Mouse (Mus musculus) bone marrow macrophage, adult 2 months (primary cell): Measurements from ENCODE around the gene Immp2l. TPM values are rescaled to one million over a fixed set of nuclear protein-coding genes. Genes with fewer than 3 reads are reported as not detected.

Source experiments
- H3K27ac ChIP-seq: 2 replicates; pipeline ENCODE4 v1.5.1; 2012; ENCODE audit warnings: low read depth, low read length; ENCODE audit not compliant: insufficient read depth
- H3K4me1 ChIP-seq: 2 replicates; pipeline ENCODE4 v1.6.1; 2012; ENCODE audit warnings: low read length; ENCODE audit not compliant: control insufficient read depth, insufficient read depth
- H3K4me3 ChIP-seq: 2 replicates; pipeline ENCODE4 v1.5.1; 2012; ENCODE audit warnings: mild to moderate bottlenecking, low read length, moderate library complexity; ENCODE audit not compliant: insufficient read depth
- CTCF ChIP-seq: IDR thresholded peaks from 2 replicates; pipeline ENCODE4 v1.5.1; 2012; ENCODE audit warnings: low read depth, mild to moderate bottlenecking, low read length, moderate library complexity
- POLR2A ChIP-seq: IDR thresholded peaks from 2 replicates; pipeline ENCODE4 v1.6.1; 2012; ENCODE audit warnings: mild to moderate bottlenecking, low read depth, low read length, borderline replicate concordance
- polyA plus RNA-seq: library from polyadenylated mRNA; stranded (reverse); fragments of >200 nt; gene quantifications from 2 replicates; pipeline ENCODE4 v1.2.4, GENCODE M21; 2012; ENCODE audit not compliant: missing spikeins, insufficient read depth, insufficient read length

The Immp2l gene
- polyA plus RNA-seq, 1 experiment, result 2.3 TPM

DNA sequence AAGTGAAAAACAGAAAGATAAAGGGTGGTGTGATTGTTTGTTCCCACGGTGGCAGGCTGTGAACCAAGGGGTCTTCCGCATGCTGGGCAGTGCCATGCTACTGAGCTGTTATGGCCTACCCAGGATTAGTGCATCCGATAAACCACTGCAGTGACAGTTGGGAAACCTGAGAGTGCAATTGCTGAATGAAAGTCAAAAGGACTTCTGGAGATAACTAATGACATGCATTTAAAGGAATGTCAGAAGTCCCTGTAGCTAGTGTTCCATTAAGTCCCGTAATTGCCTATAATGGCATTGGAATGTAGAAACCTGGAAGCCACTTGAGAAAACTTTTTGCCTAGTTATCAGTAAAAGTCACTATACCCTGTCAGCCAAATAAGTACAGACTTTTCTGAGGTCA, 135.7 kb downstream of the Immp2l start:
- Histone ChIP-seq H3K27ac (no peak overlapping the region), H3K4me3 (no peak overlapping the region), H3K4me1 (no peaks in the 10 kb centered on the region)
- TF ChIP-seq CTCF (no peak), POLR2A (no peak)

DNA sequence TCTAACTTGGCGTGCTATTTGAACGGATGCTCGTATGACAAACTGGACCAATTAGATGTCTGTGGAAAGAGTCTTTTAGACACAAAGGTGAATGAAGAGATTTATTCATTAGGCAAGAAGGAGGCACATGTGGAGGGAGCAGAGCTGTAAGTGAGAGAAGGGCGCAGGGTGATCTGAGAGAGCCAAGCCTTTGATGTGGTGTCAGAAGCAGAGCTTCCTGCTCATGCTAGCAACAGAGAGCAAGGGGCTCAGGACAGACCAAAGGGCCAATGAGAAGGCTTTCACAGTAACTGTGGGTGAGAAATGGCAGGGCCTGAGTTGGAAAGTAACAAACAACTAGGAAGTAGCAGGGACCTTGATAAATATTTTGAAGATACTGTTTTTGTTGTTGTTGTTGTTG, 143.9 kb downstream of the Immp2l start:
- Histone ChIP-seq H3K4me1 (no peaks in the 10 kb centered on the region), H3K4me3 (no peak overlapping the region), H3K27ac (no peak overlapping the region)
- TF ChIP-seq CTCF (no peak), POLR2A (no peak)

DNA sequence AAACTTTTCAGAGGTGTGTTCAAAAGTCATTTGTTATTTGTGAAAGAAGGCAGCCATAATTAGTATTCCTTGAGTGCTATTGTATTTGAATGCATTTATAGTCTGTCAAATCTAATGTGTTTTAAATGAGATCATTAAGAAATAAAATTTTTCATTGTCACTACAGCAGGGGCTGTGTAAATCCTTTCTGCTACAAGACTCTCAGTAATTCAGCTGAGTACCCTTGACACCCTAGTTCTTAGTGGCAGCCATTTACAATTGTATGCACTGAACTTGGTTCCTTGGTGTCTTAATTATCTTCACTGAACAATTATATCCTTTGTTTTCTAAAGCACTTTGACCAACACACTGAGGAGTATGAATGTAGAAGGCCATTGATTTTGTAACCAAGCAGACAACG, 146.2 kb downstream of the Immp2l start:
- no peak for TF ChIP-seq POLR2A
- no peak for TF ChIP-seq CTCF
- no peak overlapping the region for H3K27ac ChIP-seq
- H3K4me3 ChIP-seq, result no peak overlapping the region
- H3K4me1 ChIP-seq, result no peaks in the 10 kb centered on the region

DNA sequence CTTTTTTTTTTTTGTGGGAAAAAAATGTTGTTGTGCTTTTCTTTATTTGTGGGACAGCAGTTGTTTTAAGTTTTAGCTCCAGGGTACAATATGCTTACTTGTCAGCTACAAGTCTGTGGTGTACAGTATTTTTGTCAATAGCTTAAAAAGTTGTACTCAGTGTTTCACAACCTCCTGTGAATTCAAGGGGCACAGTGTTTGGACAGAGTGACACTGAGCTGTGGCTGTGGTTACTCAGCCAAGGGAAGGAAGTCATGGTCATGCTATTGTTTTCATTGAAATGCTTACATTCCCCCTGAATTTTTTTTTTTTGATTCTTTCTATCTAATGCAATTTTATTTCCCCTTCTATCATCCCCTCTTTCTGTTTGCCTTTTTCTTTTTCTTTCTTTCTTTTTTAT, 159.0 kb downstream of the Immp2l start:
- TF ChIP-seq POLR2A, result no peak
- no peak for TF ChIP-seq CTCF
- H3K4me3 ChIP-seq, result no peak overlapping the region

DNA sequence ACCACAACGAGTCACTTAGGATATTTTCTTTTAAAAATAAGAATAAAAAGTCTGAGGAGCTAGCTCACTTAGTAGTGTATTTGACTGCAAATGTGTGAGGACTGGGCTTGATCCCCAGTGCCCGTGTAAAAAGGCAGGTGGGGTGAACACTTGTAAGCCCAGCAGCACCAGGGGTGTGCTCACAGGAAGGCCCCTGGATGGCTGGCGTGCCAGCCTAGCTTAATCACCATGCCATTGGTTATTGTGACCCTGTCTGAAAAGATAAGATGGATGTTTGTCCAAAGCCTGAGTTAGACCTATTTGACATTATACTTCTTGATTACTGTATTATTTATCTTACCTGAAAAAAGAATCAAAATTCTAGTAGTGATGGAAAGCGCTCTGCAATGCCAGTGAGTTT, 161.2 kb downstream of the Immp2l start:
- TF ChIP-seq CTCF, result no peak
- TF ChIP-seq POLR2A, result no peak
- no peak overlapping the region for H3K27ac ChIP-seq
- H3K4me3 ChIP-seq, result no peak overlapping the region
- 0 out of 2 replicates have a peak, but pooled peaks cover 2% of the 10 kb centered on the region for H3K4me1 ChIP-seq

More for the DNA sequence above, 159.0 kb downstream of the Immp2l start:
- Histone ChIP-seq H3K4me1 (0 out of 2 replicates have a peak, but pooled peaks cover 2% of the 10 kb centered on the region), H3K27ac (no peak overlapping the region)

DNA sequence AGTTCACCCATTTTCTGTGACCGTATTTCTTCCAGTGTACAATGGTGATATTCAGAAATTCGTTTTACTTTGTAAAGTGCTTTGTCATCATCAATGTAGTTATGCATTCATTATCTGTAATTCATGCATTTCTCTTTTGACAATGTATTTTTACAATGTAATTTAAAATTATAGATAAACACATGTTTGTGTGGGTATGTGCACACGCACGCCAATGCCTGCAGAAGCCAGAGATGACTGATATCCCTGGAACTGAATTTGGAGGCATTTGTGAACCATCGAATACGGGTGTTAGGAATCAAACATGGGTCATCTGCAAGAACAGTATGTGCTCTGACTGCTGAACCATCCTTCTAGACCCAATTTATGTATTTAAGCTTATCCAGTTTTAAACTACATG, 161.6 kb downstream of the Immp2l start:
- TF ChIP-seq POLR2A, result no peak
- no peak for TF ChIP-seq CTCF
- Histone ChIP-seq H3K27ac (no peak overlapping the region), H3K4me3 (no peak overlapping the region), H3K4me1 (0 out of 2 replicates have a peak, but pooled peaks cover 2% of the 10 kb centered on the region)

DNA sequence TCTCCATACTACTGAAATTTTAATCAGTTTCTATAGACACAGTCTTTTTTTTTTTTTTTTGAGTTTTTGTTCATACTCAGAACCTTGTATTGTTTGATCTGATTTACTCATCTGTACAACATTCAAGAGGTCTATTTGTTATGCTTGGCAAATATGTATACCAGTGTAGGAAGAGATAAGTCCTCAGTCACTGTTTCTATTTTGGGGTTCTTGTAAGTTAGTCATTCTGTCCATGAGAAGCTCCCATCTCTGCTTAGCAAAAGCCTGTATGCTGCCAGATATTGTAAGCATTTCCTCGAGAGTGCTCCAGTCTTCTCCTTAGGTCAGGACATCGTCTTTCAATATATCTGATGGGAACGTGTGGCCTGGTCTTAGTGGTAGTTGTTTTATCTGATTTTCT, 168.9 kb downstream of the Immp2l start:
- TF ChIP-seq CTCF (no peak), POLR2A (no peak)
- H3K4me3 ChIP-seq, result no peak overlapping the region
- H3K4me1 ChIP-seq, result peaks cover 4% of the 10 kb centered on the region
- H3K27ac ChIP-seq, result no peak overlapping the region

DNA sequence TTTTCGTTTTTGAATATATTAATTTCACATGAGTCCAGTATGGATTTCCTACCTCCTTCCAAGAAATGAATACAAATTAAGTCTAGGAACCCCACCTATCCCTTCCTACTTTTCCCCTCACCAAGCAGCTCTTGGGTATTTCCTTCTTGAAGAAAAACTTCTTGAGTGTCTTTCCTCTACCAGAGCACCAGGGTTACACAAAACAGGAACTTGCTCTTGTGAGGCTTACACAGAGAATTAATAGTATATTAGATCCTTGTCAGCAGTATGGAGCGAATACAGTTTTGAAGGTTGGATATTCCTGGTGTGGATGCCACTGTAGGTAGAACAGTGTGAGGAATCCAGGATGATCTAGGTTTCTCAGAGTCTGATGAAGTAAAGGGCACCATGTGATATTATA, 172.5 kb downstream of the Immp2l start:
- Histone ChIP-seq H3K4me3 (no peak overlapping the region), H3K27ac (no peak overlapping the region), H3K4me1 (peaks cover 4% of the 10 kb centered on the region)
- TF ChIP-seq POLR2A, result no peak
- TF ChIP-seq CTCF, result no peak

DNA sequence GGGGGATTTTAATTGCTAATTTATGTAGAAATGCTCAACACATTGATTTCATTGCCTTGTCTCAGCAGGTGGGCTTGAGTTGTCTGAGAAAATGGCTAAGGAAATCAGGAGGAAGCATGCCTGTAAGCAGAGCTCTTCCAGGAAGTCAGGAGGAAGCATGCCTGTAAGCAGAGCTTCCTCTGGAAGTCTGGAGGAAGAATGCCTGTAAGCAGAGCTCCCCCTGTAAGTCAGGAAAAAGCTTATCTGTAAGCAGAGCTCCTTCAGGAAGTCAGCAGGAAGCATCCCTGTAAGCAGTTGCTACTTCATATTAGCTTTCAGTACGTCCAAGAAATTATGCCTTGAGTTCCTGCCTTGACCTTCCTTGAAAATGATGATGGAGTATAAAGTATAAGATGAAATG, 191.3 kb downstream of the Immp2l start:
- H3K4me3 ChIP-seq, result no peak overlapping the region

DNA sequence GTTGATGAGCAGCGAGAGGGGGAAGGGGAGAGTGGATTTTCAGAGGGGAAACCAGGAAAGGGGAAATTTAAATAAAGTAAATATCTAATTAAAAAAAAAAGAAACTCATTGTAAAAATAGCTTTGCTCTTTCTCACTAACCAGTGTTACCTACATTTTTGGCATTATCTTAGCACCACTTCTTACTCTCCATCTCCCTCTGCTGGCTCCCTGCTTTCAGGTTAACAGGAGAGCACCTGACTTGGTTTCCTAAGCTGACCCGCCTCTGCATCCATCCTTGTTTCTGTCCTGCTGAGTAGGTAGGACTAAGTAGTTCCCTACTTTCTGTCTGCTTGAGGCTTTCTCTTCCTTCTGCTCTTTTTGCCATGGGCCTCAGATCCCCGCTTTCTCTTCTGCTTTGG, 198.0 kb downstream of the Immp2l start:
- H3K4me3 ChIP-seq, result no peak overlapping the region

More for the DNA sequence above, 191.3 kb downstream of the Immp2l start:
- no peak for TF ChIP-seq POLR2A
- no peak for TF ChIP-seq CTCF
- Histone ChIP-seq H3K27ac (no peak overlapping the region), H3K4me1 (no peaks in the 10 kb centered on the region)

DNA sequence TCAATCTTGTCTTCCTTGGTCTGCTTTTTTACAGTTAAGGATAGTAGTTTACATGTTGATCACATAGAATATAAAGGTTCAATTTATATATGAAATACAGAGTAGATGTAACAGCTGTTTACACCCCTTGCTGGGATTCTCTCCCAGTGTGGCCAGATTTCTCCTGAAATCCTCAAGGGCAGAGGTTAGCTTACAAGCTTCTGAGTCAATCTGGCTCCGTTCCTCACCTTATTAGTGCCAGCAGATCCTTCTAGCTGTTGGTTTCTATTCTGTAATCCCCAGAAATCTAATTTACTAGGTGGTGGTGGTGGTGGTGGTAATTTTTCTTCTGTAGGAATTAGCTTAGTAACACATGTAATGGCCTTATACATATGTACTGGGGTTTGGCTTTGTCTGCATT, 199.8 kb downstream of the Immp2l start:
- TF ChIP-seq CTCF (no peak), POLR2A (no peak)
- Histone ChIP-seq H3K4me1 (no peaks in the 10 kb centered on the region), H3K4me3 (no peak overlapping the region), H3K27ac (no peak overlapping the region)

More for the DNA sequence above, 198.0 kb downstream of the Immp2l start:
- Histone ChIP-seq H3K27ac (no peak overlapping the region), H3K4me1 (no peaks in the 10 kb centered on the region)
- TF ChIP-seq POLR2A (no peak), CTCF (no peak)
